Mouse (Mus musculus) liver, embryonic 11.5 days (tissue): ENCODE measurements around the gene Fbxw8. TPM values are rescaled to one million over a fixed set of nuclear protein-coding genes. Genes with fewer than 3 reads are reported as not detected.
A peak's percentile ranks its signal among the peaks of the same experiment; 100 is the strongest.

Experiments used
- ATAC-seq: fragments of 200-750 bp; cut with Nextera tagmentation; replicated peaks from 2 replicates; pipeline ENCODE4 v1.8.0; 2017; ENCODE audit warnings: moderate number of reproducible peaks, mild to moderate bottlenecking, moderate TSS enrichment, moderate library complexity; ENCODE audit not compliant: low FRiP score
- DNase-seq: peaks from one replicate; pipeline ENCODE4 v3.0.0-alpha.2; 2017; ENCODE audit warnings: low spot score
- H3K27ac ChIP-seq: fragments of 300-500 bp; sonication (generic); 2 replicates; pipeline ENCODE4 v1.5.1; 2014; ENCODE audit warnings: mild to moderate bottlenecking, low read depth, low read length, control low read depth
- H3K27me3 ChIP-seq: fragments of 300-500 bp; sonication (generic); replicated peaks from 2 replicates; pipeline ENCODE4 v1.6.1; 2014; ENCODE audit warnings: low read length, mixed read lengths; ENCODE audit not compliant: control insufficient read depth, insufficient read depth
- H3K36me3 ChIP-seq: fragments of 300-500 bp; sonication (generic); 2 replicates; pipeline ENCODE4 v1.6.1; 2014; ENCODE audit warnings: mild to moderate bottlenecking, low read length, moderate library complexity, mixed read lengths; ENCODE audit not compliant: control insufficient read depth, insufficient read depth
- H3K4me1 ChIP-seq: fragments of 300-500 bp; sonication (generic); replicated peaks from 2 replicates; pipeline ENCODE4 v1.6.1; 2014; ENCODE audit warnings: low read length, mixed read lengths; ENCODE audit not compliant: control insufficient read depth, insufficient read depth
- H3K4me2 ChIP-seq: fragments of 300-500 bp; sonication (generic); 2 replicates; pipeline ENCODE4 v1.6.1; 2014; ENCODE audit warnings: mild to moderate bottlenecking, control low read depth, moderate library complexity
- H3K4me3 ChIP-seq: fragments of 300-500 bp; sonication (generic); 2 replicates; pipeline ENCODE4 v1.5.1; 2014; ENCODE audit warnings: low read depth, low read length, control low read depth
- H3K9ac ChIP-seq: fragments of 300-500 bp; sonication (generic); 2 replicates; pipeline ENCODE4 v1.6.1; 2014; ENCODE audit warnings: low read depth, low read length, control low read depth
- H3K9me3 ChIP-seq: fragments of 300-500 bp; sonication (generic); 2 replicates; pipeline ENCODE4 v1.6.1; 2016; ENCODE audit warnings: low read length, inconsistent platforms, mixed read lengths; ENCODE audit not compliant: control insufficient read depth
- WGBS: fragments of 180-500 bp; shearing (Covaris S2); extraction: QIAGEN DNeasy Blood & Tissue Kit; methylation state at CpG from one replicate; pipeline ENCODE4 v1.1.7; 2014; 5-methylcytosine and 5-hydroxymethylcytosine counted together
- polyA plus RNA-seq: library from polyadenylated mRNA; unstranded; fragments of >200 nt; fragmentation: Nextera tagmentation; extraction: Ambion mirVana; gene quantifications from 2 replicates; pipeline ENCODE4 v1.2.1, GENCODE M21; 2014

Fbxw8 gene
- polyA plus RNA-seq, 1 experiment from 2014 or later: 17.0 TPM

DNA sequence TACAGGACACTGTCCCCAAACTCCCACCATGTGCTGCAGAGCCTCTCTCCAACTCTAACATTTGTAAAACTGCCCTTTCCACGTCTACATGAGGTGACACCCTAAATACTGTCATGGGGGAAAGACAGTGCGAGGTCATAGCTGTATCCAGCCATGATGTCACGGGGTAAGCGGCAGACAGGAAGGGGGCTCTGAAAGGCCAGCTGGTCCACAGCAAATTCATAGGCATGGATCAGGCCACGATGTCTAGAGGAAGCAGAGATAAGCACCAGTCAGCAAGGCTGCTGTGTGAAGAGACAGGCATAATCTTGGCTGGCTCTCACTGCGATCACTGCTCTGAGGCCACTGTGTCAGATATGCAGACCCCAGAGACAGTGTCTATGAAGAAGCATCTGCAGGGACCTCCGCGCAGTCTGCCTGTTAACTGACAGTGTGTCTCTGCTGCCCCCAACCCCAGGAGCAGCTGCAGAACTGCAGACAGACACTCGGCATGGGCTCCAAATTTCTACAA lies 87.2 kb downstream of the Fbxw8 start:
- H3K9me3 ChIP-seq: no peaks in the 10 kb centered on the region
- H3K4me3 ChIP-seq: no peak overlapping the region
- H3K9ac ChIP-seq: no peak overlapping the region
- H3K27ac ChIP-seq: no peak overlapping the region; the same call in 1 of the 2 replicates
- 78% methylated on average over 9 of the region's 9 CpGs for WGBS
- H3K36me3 ChIP-seq: peaks cover 20% of the 10 kb centered on the region
- no peak for ATAC-seq
- no peak overlapping the region for H3K4me2 ChIP-seq
- H3K27me3 ChIP-seq: no peaks in the 10 kb centered on the region
- DNase-seq: no peak
- peaks cover 11% of the 10 kb centered on the region for H3K4me1 ChIP-seq

- H3K4me1 ChIP-seq: peaks cover 11% of the 10 kb centered on the region
- H3K9ac ChIP-seq: no peak overlapping the region
- 77% methylated on average over 4 of the region's 4 CpGs for WGBS
- H3K27ac ChIP-seq: no peak overlapping the region
- H3K4me2 ChIP-seq: no peak overlapping the region
- ATAC-seq: no peak
- H3K27me3 ChIP-seq: no peaks in the 10 kb centered on the region
- no peaks in the 10 kb centered on the region for H3K9me3 ChIP-seq
- H3K4me3 ChIP-seq: no peak overlapping the region
- no peak for DNase-seq
- peaks cover 20% of the 10 kb centered on the region for H3K36me3 ChIP-seq
These were observed 87.7 kb downstream of the Fbxw8 start for GRCm38 (mm10) chr5:118067572-118067971.

DNA sequence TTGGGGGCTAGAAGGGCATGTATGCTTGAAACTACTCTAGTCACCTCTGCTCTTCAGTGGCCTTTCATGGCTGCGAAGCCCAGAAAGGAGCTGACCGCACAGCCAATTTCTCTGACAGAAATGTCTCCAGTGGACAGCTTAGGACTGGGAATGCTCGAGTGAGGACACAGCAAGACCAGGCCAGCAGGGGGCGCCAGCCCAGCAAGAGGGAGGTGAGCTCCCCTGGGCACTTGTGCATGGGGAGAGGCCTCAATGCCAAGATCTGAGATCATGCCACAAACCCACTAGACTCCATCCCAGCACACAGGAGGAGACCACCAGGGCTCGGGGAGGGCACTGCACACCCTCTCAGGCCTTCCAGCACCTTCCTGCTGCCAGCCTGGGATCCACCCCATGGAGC lies 88.4 kb downstream of the Fbxw8 start:
- Histone ChIP-seq H3K9ac (no peak overlapping the region), H3K36me3 (peaks cover 20% of the 10 kb centered on the region), H3K9me3 (no peaks in the 10 kb centered on the region), H3K4me1 (peaks cover 11% of the 10 kb centered on the region), H3K27me3 (no peaks in the 10 kb centered on the region), H3K4me2 (no peak overlapping the region), H3K4me3 (no peak overlapping the region), H3K27ac (no peak overlapping the region)
- 60% methylated on average over 5 of the region's 5 CpGs for WGBS
- DNase-seq (peak; percentile 55), ATAC-seq (no peak)

DNA sequence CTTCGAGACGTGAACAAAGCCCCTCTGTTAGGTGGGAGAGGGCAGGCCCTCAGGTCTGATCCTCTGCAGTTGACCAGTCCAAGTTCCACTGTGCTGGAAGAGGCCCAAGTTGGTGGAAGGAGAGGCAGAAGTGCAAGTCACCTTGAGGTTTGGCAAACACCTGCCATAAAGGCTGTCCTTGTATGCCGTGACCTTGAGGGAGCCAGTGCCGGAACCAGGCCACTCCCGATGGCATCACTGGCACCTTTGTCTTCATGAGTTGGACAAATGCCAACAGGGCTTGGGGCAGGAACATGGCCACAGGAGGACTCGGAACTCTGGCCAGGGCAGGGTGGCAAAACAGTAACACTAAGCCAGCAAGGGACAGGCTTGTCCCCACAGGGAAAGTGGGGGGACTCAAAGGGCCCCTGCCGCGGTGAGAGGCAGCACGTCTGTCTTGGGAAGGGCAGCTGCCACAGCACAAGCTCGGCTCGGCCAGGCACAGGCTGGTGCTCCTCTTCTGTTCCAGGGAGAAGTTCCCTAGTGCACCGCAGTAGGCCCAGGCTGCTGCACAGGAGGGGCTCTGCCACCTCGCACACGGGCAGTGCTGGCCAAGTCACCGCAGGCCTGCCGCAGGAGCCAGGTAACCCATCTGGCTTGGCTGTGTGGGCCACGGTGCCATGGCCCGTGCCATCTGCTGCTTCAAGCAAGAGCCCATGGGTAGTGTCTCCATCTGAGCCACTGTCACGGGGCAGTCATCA lies 89.6 kb downstream of the Fbxw8 start:
- WGBS: 93% methylated on average over 19 of the region's 19 CpGs
- Histone ChIP-seq H3K4me2 (no peak overlapping the region), H3K4me1 (peaks cover 11% of the 10 kb centered on the region), H3K4me3 (no peak overlapping the region), H3K9me3 (no peaks in the 10 kb centered on the region), H3K27ac (no peak overlapping the region), H3K36me3 (peaks cover 16% of the 10 kb centered on the region), H3K9ac (no peak overlapping the region), H3K27me3 (no peaks in the 10 kb centered on the region)
- ATAC-seq (no peak), DNase-seq (no peak)

DNA sequence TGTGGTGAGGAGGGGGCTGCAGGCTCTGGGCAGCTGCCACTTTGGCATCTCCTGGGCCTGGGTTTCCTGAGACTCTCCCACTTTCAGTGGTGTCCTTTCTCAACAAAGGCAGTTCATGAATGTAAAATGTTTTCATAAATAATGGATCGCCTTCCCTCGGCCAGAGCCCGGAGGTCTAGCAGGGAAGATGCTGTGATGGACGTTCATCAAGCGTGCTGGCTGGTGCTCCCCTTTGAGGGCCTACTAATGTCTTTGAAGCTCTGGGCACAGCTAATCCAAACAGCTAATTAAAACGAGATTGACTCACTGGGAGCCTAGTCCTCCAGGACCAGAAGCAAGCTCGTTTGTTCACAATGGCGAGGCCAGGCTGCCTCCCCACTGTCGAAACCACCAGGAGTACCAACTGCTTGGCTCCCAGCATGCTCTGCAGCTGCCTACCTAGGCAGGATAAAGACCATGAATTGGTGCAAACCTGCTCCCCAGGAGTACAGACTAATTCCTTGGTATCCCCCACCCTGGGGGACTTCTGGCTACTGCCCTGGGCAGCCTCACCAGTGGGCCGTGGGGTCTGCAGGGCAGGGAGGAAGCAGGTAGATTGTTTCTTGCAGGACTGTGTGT lies 90.9 kb downstream of the Fbxw8 start:
- Histone ChIP-seq H3K27ac (0 out of 2 replicates have a peak overlapping the region, but pooled peaks have one; percentile 15), H3K27me3 (no peaks in the 10 kb centered on the region), H3K4me1 (peaks cover 11% of the 10 kb centered on the region), H3K9ac (no peak overlapping the region), H3K9me3 (no peaks in the 10 kb centered on the region), H3K36me3 (peaks cover 7% of the 10 kb centered on the region; the same call in 1 of the 2 replicates), H3K4me2 (no peak overlapping the region), H3K4me3 (no peak overlapping the region)
- DNase-seq: no peak
- WGBS: 74% methylated on average over 10 of the region's 10 CpGs
- no peak for ATAC-seq

DNA sequence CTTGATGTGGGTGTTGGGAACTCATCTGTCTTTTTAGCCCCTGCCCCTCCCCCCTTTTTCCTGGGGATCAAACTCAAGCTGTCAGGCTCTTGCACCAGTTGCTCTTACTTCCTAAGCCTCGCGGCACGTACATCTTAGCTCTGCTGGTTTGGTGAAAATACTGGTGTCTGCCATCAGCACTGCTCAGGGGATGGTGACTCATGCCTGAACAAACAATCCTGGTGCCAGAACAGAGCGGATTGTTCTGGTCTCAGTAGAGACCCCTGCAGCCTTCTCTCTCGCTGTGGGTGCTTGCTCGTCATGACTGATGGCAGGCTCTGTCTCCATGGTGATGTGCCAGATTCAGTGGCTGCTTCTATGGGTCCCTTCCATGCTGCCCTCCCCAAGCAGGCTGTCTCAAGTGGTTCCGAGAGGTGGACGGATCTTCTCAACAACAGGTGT lies 92.1 kb downstream of the Fbxw8 start:
- peaks cover 9% of the 10 kb centered on the region for H3K4me1 ChIP-seq
- H3K27me3 ChIP-seq: no peaks in the 10 kb centered on the region
- WGBS: 82% methylated on average over 8 of the region's 8 CpGs
- no peak overlapping the region for H3K4me3 ChIP-seq
- H3K36me3 ChIP-seq: peaks cover 7% of the 10 kb centered on the region; the same call in 1 of the 2 replicates
- no peak overlapping the region for H3K27ac ChIP-seq
- H3K9ac ChIP-seq: no peak overlapping the region
- H3K9me3 ChIP-seq: no peaks in the 10 kb centered on the region
- no peak overlapping the region for H3K4me2 ChIP-seq
- ATAC-seq (no peak), DNase-seq (no peak)

- Histone ChIP-seq H3K4me1 (peaks cover 9% of the 10 kb centered on the region), H3K27me3 (no peaks in the 10 kb centered on the region), H3K9me3 (no peaks in the 10 kb centered on the region), H3K4me2 (no peak overlapping the region), H3K27ac (no peak overlapping the region), H3K4me3 (no peak overlapping the region), H3K9ac (no peak overlapping the region), H3K36me3 (peaks cover under 1% of the 10 kb centered on the region; the same call in 1 of the 2 replicates)
- DNase-seq (no peak), ATAC-seq (no peak)
- WGBS: 87% methylated on average over 18 of the region's 18 CpGs
These were observed 93.9 kb downstream of the Fbxw8 start for GRCm38 (mm10) chr5:118061391-118061790.

GRCm38 (mm10) chr5:118059646-118060045 lies 95.6 kb downstream of the Fbxw8 start:
- peaks cover 9% of the 10 kb centered on the region for H3K4me1 ChIP-seq
- H3K27ac ChIP-seq: no peak overlapping the region
- ATAC-seq (no peak), DNase-seq (no peak)
- no peak overlapping the region for H3K9ac ChIP-seq
- WGBS: 90% methylated on average over 9 of the region's 9 CpGs
- H3K36me3 ChIP-seq: no peaks in the 10 kb centered on the region
- no peaks in the 10 kb centered on the region; the same call in 1 of the 2 replicates for H3K27me3 ChIP-seq
- H3K4me2 ChIP-seq: no peak overlapping the region
- H3K9me3 ChIP-seq: no peaks in the 10 kb centered on the region
- H3K4me3 ChIP-seq: no peak overlapping the region
